Mouse (Mus musculus): Measurements from ENCODE around the gene Dok5. TPM values are rescaled to one million over a fixed set of nuclear protein-coding genes. Genes with fewer than 3 reads are reported as not detected.

The Dok5 gene
- polyA plus RNA-seq, 1 experiment from 2014 or later, result 61.9 TPM

DNA sequence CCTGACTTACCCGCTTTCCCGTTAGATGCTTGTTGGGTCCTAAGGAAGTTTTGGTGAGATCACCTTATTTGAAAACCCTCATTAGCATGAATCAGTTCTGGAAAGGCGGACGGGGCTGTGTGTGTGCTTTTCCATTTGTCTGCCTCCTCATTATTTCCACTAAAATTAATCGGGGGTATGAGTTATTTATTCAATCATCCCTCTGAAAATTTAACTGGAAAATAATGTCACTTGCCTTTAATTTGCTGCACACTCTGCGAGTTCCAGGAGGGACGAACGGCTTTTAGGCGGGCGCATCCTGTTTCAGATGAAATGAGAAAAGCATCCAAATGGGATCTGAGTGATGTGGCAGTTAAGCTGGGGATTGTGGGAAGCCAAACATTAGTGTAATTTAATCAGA is 113.9 kb downstream of the Dok5 start:
- Histone ChIP-seq H3K4me1 (replicated peaks) (peaks cover 5% of the 10 kb centered on the region), H3K9me3 (no peaks in the 10 kb centered on the region), H3K27ac (replicated peaks) (no peak overlapping the region), H3K4me3 (no peak overlapping the region), H3K9ac (no peak overlapping the region), H3K36me3 (no peaks in the 10 kb centered on the region), H3K4me2 (no peak overlapping the region), H3K27me3 (no peaks in the 10 kb centered on the region)
- 64% methylated on average over 10 of the region's 10 CpGs for WGBS
- ATAC-seq (ENCODE audit: low FRiP score, low read depth), result no peak

DNA sequence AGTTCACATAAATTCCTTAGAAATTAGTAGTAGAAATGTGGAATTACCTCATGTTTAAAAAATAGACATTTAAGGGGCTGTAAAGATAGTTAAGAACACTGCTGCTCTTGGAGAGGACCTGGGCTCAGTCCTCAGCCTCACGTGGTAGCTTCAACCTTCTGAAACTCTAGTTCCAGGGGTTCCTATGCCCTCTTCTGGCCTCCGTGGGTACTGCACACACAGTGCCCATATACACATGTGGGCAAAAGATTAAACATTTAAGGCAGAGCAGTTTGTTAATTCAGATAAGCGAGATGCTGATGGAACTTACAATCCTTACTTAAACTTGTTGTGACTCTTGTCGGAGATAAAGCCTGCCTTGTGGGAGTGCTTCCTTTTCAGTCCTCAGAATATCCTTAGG is 118.5 kb downstream of the Dok5 start:
- H3K9me3 ChIP-seq, result no peaks in the 10 kb centered on the region
- no peak overlapping the region for H3K4me3 ChIP-seq
- peaks cover 7% of the 10 kb centered on the region for H3K4me1 ChIP-seq (replicated peaks)
- H3K27me3 ChIP-seq, result no peaks in the 10 kb centered on the region
- H3K9ac ChIP-seq, result no peak overlapping the region
- H3K36me3 ChIP-seq, result no peaks in the 10 kb centered on the region
- H3K4me2 ChIP-seq, result no peak overlapping the region
- ATAC-seq (ENCODE audit: low FRiP score, low read depth), result no peak
- no peak overlapping the region for H3K27ac ChIP-seq (replicated peaks)
- 98% methylated on average over 4 of the region's 4 CpGs for WGBS

- peaks cover 13% of the 10 kb centered on the region for H3K4me1 ChIP-seq (replicated peaks)
- ATAC-seq (ENCODE audit: low FRiP score, low read depth), result no peak
Observed at GRCm38 (mm10) chr2:170852337-170852736, 120.7 kb downstream of the Dok5 start.

GRCm38 (mm10) chr2:170855210-170855609 is 123.6 kb downstream of the Dok5 start:
- H3K27ac ChIP-seq (replicated peaks), result 0 out of 2 replicates have a peak overlapping the region, but pooled peaks have one; percentile 6
- H3K36me3 ChIP-seq, result no peaks in the 10 kb centered on the region
- no peaks in the 10 kb centered on the region for H3K27me3 ChIP-seq
- H3K9ac ChIP-seq, result no peak overlapping the region
- WGBS, result 32% methylated on average over 3 of the region's 3 CpGs
- no peak overlapping the region for H3K4me2 ChIP-seq
- peaks cover 8% of the 10 kb centered on the region; the same call in 1 of the 2 replicates for H3K4me1 ChIP-seq (replicated peaks)
- no peaks in the 10 kb centered on the region for H3K9me3 ChIP-seq
- H3K4me3 ChIP-seq, result no peak overlapping the region
- ATAC-seq (ENCODE audit: low FRiP score, low read depth), result no peak

More at GRCm38 (mm10) chr2:170852337-170852736, 120.7 kb downstream of the Dok5 start:
- H3K4me3 ChIP-seq, result no peak overlapping the region
- H3K36me3 ChIP-seq, result no peaks in the 10 kb centered on the region
- H3K27ac ChIP-seq (replicated peaks), result no peak overlapping the region
- WGBS, result 91% methylated on average over 6 of the region's 6 CpGs
- no peak overlapping the region for H3K4me2 ChIP-seq
- no peaks in the 10 kb centered on the region for H3K9me3 ChIP-seq
- H3K27me3 ChIP-seq, result no peaks in the 10 kb centered on the region
- H3K9ac ChIP-seq, result no peak overlapping the region

GRCm38 (mm10) chr2:170856085-170856484 is 124.5 kb downstream of the Dok5 start:
- 57% methylated on average over 5 of the region's 5 CpGs for WGBS
- no peak overlapping the region for H3K9ac ChIP-seq

GRCm38 (mm10) chr2:170857507-170857906 is 125.9 kb downstream of the Dok5 start:
- H3K4me2 ChIP-seq, result no peak overlapping the region
- H3K36me3 ChIP-seq, result no peaks in the 10 kb centered on the region
- H3K9me3 ChIP-seq, result no peaks in the 10 kb centered on the region
- H3K9ac ChIP-seq, result no peak overlapping the region
- no peak overlapping the region for H3K4me3 ChIP-seq
- no peak for ATAC-seq (ENCODE audit: low FRiP score, low read depth)
- no peak overlapping the region for H3K27ac ChIP-seq (replicated peaks)
- H3K4me1 ChIP-seq (replicated peaks), result peaks cover 8% of the 10 kb centered on the region; the same call in 1 of the 2 replicates
- WGBS, result 59% methylated on average over 7 of the region's 7 CpGs
- no peaks in the 10 kb centered on the region for H3K27me3 ChIP-seq

More at GRCm38 (mm10) chr2:170856085-170856484, 124.5 kb downstream of the Dok5 start:
- peak overlapping the region; percentile 17; the same call in 1 of the 2 replicates for H3K27ac ChIP-seq (replicated peaks)
- H3K4me2 ChIP-seq, result no peak overlapping the region
- ATAC-seq (ENCODE audit: low FRiP score, low read depth), result peak; percentile 59; the same call in 1 of the 2 replicates
- peaks cover 8% of the 10 kb centered on the region; the same call in 1 of the 2 replicates for H3K4me1 ChIP-seq (replicated peaks)
- H3K27me3 ChIP-seq, result no peaks in the 10 kb centered on the region
- no peak overlapping the region for H3K4me3 ChIP-seq
- no peaks in the 10 kb centered on the region for H3K9me3 ChIP-seq
- H3K36me3 ChIP-seq, result no peaks in the 10 kb centered on the region

- no peak for ATAC-seq (ENCODE audit: low FRiP score, low read depth)
- no peak overlapping the region for H3K4me2 ChIP-seq
- no peaks in the 10 kb centered on the region for H3K27me3 ChIP-seq
- no peaks in the 10 kb centered on the region for H3K36me3 ChIP-seq
- peaks cover 8% of the 10 kb centered on the region; the same call in 1 of the 2 replicates for H3K4me1 ChIP-seq (replicated peaks)
- 32% methylated on average over 3 of the region's 3 CpGs for WGBS
- H3K9ac ChIP-seq, result no peak overlapping the region
- H3K9me3 ChIP-seq, result no peaks in the 10 kb centered on the region
- no peak overlapping the region for H3K4me3 ChIP-seq
- no peak overlapping the region for H3K27ac ChIP-seq (replicated peaks)
Observed at GRCm38 (mm10) chr2:170858640-170859039, 127.0 kb downstream of the Dok5 start.

DNA sequence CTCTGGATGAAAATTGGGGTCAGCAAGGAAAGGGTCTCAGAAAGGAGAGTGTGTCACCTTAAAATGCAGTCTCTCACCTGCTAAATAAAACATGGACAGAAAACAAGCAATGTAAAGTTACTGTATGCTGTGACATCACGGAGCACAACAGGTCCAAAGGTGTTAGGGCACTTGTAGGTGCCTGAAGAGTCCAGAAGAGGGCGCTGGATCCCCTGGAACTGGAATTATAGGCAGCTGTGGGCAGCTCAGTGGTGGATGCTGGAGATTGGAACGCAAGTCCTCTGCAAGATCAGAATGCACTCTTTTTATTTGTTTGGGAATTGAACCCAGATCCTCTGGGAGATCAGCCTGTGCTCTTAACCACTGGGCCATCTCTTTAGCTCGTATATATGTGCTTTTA is 129.0 kb downstream of the Dok5 start:
- H3K27ac ChIP-seq (replicated peaks), result no peak overlapping the region

DNA sequence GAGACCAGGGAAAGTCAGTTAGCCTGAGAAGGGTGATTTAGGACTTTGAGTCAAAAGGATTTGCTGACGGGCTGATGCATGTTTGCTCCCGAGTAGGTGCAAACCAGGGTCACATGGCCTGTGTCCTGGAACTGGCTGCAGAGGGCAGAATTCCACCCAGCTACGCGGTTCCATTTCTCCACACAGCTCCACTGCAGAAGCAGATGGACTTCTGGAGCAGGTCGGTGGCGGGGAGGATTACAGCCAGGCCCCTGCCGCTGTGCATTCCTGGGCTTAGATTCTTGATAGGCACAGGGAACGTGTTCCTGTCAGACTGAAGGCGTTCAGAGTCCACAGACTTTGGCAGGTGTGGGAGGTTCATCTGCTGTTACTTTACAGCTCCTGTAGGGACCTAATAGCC is 131.2 kb downstream of the Dok5 start:
- H3K27ac ChIP-seq (replicated peaks), result no peak overlapping the region
- H3K4me1 ChIP-seq (replicated peaks), result no peaks in the 10 kb centered on the region; the same call in 1 of the 2 replicates
- H3K9me3 ChIP-seq, result no peaks in the 10 kb centered on the region
- H3K4me3 ChIP-seq, result no peak overlapping the region
- no peaks in the 10 kb centered on the region for H3K27me3 ChIP-seq
- WGBS, result 80% methylated on average over 9 of the region's 9 CpGs
- no peaks in the 10 kb centered on the region for H3K36me3 ChIP-seq
- no peak overlapping the region for H3K9ac ChIP-seq
- no peak overlapping the region for H3K4me2 ChIP-seq
- ATAC-seq (ENCODE audit: low FRiP score, low read depth), result no peak

More for the DNA sequence above, 129.0 kb downstream of the Dok5 start:
- ATAC-seq (ENCODE audit: low FRiP score, low read depth), result no peak
- H3K4me1 ChIP-seq (replicated peaks), result peaks cover 4% of the 10 kb centered on the region; the same call in 1 of the 2 replicates
- H3K4me2 ChIP-seq, result no peak overlapping the region
- no peaks in the 10 kb centered on the region for H3K27me3 ChIP-seq
- no peak overlapping the region for H3K4me3 ChIP-seq
- H3K9ac ChIP-seq, result no peak overlapping the region
- no peaks in the 10 kb centered on the region for H3K9me3 ChIP-seq
- no peaks in the 10 kb centered on the region for H3K36me3 ChIP-seq
- WGBS, result 63% methylated on average over 4 of the region's 4 CpGs

GRCm38 (mm10) chr2:170863201-170863600 is 131.6 kb downstream of the Dok5 start:
- Histone ChIP-seq H3K9me3 (no peaks in the 10 kb centered on the region), H3K4me1 (replicated peaks) (no peaks in the 10 kb centered on the region; the same call in 1 of the 2 replicates), H3K36me3 (no peaks in the 10 kb centered on the region), H3K9ac (no peak overlapping the region), H3K27ac (replicated peaks) (no peak overlapping the region), H3K27me3 (no peaks in the 10 kb centered on the region), H3K4me3 (no peak overlapping the region), H3K4me2 (no peak overlapping the region)
- ATAC-seq (ENCODE audit: low FRiP score, low read depth), result no peak
- WGBS, result 95% methylated on average over 10 of the region's 10 CpGs

- WGBS, result 90% methylated on average over 5 of the region's 5 CpGs
- Histone ChIP-seq H3K27me3 (no peaks in the 10 kb centered on the region), H3K27ac (replicated peaks) (no peak overlapping the region), H3K4me1 (replicated peaks) (no peaks in the 10 kb centered on the region), H3K4me3 (no peak overlapping the region), H3K9me3 (no peaks in the 10 kb centered on the region), H3K4me2 (no peak overlapping the region), H3K36me3 (no peaks in the 10 kb centered on the region), H3K9ac (no peak overlapping the region)
- no peak for ATAC-seq (ENCODE audit: low FRiP score, low read depth)
Observed at GRCm38 (mm10) chr2:170864043-170864442, 132.4 kb downstream of the Dok5 start.

- Histone ChIP-seq H3K4me2 (no peak overlapping the region), H3K9me3 (no peaks in the 10 kb centered on the region), H3K36me3 (no peaks in the 10 kb centered on the region), H3K9ac (no peak overlapping the region), H3K4me3 (no peak overlapping the region), H3K27me3 (no peaks in the 10 kb centered on the region), H3K4me1 (replicated peaks) (no peaks in the 10 kb centered on the region), H3K27ac (replicated peaks) (no peak overlapping the region)
- no peak for ATAC-seq (ENCODE audit: low FRiP score, low read depth)
- WGBS, result 79% methylated on average over 6 of the region's 6 CpGs
Observed at GRCm38 (mm10) chr2:170864820-170865219, 133.2 kb downstream of the Dok5 start.

DNA sequence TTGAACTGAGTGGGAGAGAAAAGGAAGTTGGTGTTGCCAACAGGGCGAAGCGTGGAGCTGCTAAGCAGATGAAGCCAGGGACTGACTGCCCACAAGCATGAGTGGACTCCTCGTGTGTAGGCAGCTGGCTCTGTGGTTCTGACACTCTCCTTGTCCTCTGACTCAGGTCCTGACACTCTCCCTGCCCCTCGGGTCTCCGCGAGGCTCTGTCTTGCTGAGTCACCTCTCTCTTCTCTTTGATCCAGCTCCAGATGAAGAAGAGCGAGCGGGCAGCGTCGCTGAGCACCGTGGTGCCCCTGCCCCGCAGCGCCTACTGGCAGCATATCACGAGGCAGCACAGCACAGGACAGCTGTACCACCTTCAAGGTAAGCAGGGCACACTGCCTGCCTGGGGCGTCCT is 139.0 kb downstream of the Dok5 start:
- Histone ChIP-seq H3K27me3 (no peaks in the 10 kb centered on the region), H3K4me3 (no peak overlapping the region), H3K4me1 (replicated peaks) (no peaks in the 10 kb centered on the region), H3K9ac (no peak overlapping the region), H3K36me3 (no peaks in the 10 kb centered on the region), H3K4me2 (no peak overlapping the region), H3K27ac (replicated peaks) (no peak overlapping the region), H3K9me3 (no peaks in the 10 kb centered on the region)
- ATAC-seq (ENCODE audit: low FRiP score, low read depth), result no peak
- WGBS, result 87% methylated on average over 15 of the region's 15 CpGs
